Mouse (Mus musculus) erythroid progenitor cell, adult 5-6 weeks (primary cell): Measurements from ENCODE around the gene Tnfrsf1b. TPM values are rescaled to one million over a fixed set of nuclear protein-coding genes. Genes with fewer than 3 reads are reported as not detected.
"Not testable (repeated sequence)": the region's sequence is repeated elsewhere in the genome, so short reads cannot be mapped to it uniquely, and the experiment has no call there.

Source experiments
- ATAC-seq: replicated peaks from 2 replicates; pipeline ENCODE4 v1.8.0; 2016; ENCODE audit warnings: moderate number of reproducible peaks, mild to moderate bottlenecking, moderate TSS enrichment, inconsistent platforms; ENCODE audit not compliant: poor library complexity, low FRiP score, severe bottlenecking
- total RNA-seq, 2 experiments: library from RNA; stranded (forward) in 1 of 2; stranded (reverse) in 1 of 2; fragments of 150-400 nt in 1 of 2; fragments of 186-747, 209-891 nt in 1 of 2; gene quantifications; 2 replicates each; pipeline versions ENCODE4 v1.2.3 to v1.2.4; 2015 to 2017; ENCODE audit warnings: low replicate concordance in 2 of 2

Gene Tnfrsf1b
- total RNA-seq, 2 experiments from 2014 or later, result 8.2 to 23.1 TPM

GRCm38 (mm10) chr4:145195172-145195571 is 51.5 kb downstream of the Tnfrsf1b start:
- 0 out of 2 replicates have a peak, but pooled peaks have one; percentile 2 for ATAC-seq

- peak; percentile 84 for ATAC-seq
Measured at GRCm38 (mm10) chr4:145194559-145195162, 52.0 kb downstream of the Tnfrsf1b start, which contains the start of gene Vps13d. TSS of gene Vps13d (minus strand) at chr4:145195005.

GRCm38 (mm10) chr4:145193991-145194511 is 52.6 kb downstream of the Tnfrsf1b start:
- peak; percentile 64 for ATAC-seq

GRCm38 (mm10) chr4:145193406-145193805 is 53.3 kb downstream of the Tnfrsf1b start:
- no peak for ATAC-seq

- no peak for ATAC-seq
Measured at GRCm38 (mm10) chr4:145192686-145193085, 54.0 kb downstream of the Tnfrsf1b start.

GRCm38 (mm10) chr4:145188561-145188960 is 58.1 kb downstream of the Tnfrsf1b start:
- ATAC-seq, result no peak

- ATAC-seq, result no peak
Measured at GRCm38 (mm10) chr4:145187619-145188018, 59.1 kb downstream of the Tnfrsf1b start.

GRCm38 (mm10) chr4:145178918-145179549 is 67.6 kb downstream of the Tnfrsf1b start:
- ATAC-seq, result no peak

- ATAC-seq, result not testable (repeated sequence)
Measured at GRCm38 (mm10) chr4:145165542-145165941, 81.1 kb downstream of the Tnfrsf1b start.

- ATAC-seq, result no peak
Measured at GRCm38 (mm10) chr4:145164111-145164510, 82.6 kb downstream of the Tnfrsf1b start.

Other genes with a start within 250 kb of the Tnfrsf1b start
- gene Vps13d, start 51.9 kb downstream of the Tnfrsf1b start, total RNA-seq (2015; ENCODE audit: low replicate concordance), result 46.9 and 54.5 TPM in 2 replicates
- gene Vps13d, start 51.9 kb downstream of the Tnfrsf1b start, total RNA-seq (2017; ENCODE audit: low replicate concordance), result 65.3 and 66.2 TPM in 2 replicates
- gene Tnfrsf8, start 68.3 kb upstream of the Tnfrsf1b start, total RNA-seq (2015; ENCODE audit: low replicate concordance), result not detected in 2 replicates
- gene Tnfrsf8, start 68.3 kb upstream of the Tnfrsf1b start, total RNA-seq (2017; ENCODE audit: low replicate concordance), result 0.39 TPM in 1 of 2 replicates, not detected in the other